Mouse (Mus musculus) lung, postnatal 25 days (tissue): Measurements from ENCODE around the gene Dnase2b.

Experiments
- DNase-seq: peaks from one replicate; pipeline ENCODE4 v3.0.0; 2022; ENCODE audit warnings: low spot score

Dnase2b gene

DNA sequence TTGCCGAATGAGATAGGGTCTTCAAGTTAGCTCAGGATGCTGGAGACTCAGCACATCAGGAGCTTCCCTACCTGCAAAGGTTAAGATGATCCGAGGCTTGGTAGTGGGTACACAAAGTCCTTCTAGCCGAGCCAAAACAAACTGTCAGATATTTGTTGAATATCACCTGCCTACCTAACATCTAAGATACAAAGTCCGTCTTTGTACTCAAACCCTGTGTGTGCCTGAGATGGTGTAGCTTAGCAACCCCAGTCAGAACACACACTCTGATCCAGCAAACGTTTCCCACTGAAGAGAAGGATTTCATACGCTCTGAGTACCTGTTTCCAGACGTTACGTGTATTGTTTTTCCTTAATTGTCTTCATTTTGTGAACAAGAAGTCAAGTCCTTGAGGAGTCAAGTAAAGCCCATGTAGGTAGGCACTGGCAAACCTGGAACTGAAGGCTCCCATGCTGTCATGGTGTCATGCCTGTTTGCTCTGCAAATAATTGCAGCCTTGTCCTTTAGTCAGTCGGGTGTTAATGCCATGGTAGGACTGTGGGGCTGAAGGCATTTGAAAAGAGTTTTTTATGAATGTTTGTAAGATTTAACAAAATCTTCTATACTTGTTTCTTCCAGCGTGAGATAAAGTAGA, 45.1 kb downstream of the Dnase2b start, which contains the start of gene Uox:
Gene Uox (plus strand): TSS at position 279 of the 635 bp plus-strand sequence.
- no peak for DNase-seq

DNA sequence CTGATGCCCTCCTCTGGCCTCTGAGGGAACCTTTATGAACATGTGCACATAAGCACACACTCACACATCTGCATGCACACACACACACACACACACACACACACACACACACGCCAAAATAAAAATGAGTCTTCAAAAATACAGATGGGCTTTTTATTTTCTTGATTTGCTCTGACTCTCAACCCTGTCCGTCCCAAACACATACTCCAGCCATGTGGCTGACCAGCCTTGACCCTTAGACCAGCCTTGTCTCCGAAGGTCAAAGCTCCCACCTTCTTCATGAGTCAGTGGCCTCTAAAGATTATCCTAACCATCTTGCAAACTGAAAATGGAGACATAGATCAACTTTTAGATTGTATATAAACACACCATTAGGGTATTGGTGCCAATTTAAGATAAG, 45.8 kb downstream of the Dnase2b start:
- DNase-seq, result no peak

DNA sequence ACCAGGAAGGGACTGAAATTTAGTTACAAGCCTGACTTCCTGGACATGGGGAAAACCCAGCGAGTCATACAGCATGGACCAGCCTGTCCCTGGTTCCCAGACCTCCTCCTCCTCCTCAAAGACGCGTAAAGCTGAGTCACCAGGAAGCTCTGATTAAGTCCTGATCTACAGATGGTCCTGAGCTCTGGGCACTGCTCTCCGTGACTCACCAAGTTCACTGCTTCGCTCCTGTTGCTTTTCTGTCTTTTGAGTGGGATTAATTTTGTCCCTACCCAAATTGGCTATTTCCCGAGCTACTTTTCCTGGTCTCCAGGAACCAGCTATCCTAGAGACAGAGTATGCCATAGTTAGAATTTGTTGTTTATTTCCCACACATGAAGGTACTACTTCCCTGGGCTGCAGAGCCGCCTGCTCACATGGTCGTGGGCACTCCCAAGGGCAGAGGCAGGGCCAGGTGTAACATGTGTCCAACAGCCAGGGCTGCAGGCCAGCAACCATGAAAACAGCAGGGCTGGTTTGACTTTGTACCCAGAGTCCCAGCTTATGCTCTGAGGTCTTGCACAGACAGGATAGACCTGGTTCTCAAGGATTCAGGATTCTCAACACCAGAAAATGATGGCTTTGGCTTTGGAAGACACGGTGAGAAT, 47.4 kb downstream of the Dnase2b start:
- no peak for DNase-seq

DNA sequence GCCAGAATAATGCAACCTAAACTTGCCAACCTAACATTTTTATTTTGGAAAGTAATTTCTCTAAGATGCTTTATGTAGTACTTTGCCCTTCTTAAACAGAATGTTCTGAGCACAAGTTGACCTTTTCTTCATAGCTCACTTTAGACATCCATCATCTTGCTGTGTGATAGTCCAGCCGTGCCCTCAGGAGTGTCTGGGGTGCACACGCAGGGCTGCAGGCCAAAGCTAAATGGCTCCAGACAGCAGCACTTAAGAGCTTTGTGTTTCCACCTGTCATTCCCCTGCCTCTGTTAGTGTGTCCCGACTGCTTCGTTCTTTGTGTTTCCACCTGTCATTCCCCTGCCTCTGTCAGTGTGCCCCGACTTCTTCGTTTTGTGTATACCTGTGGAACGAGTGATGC, 48.0 kb downstream of the Dnase2b start:
- no peak for DNase-seq

DNA sequence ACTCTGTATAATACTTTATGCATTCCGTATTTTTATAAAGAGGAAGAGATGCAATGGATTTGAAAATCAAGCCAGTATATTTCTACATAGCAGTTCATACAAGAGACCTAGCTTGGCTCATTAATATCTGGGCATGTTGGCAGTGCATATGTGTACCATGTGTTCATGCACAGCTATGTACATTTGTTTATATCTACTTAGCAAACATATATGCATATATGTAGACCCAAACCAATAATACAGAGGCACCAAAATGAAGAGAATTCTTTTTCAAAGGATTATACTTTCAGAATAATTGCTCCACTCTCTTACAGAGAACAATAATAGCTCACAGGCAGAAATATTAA, 50.4 kb downstream of the Dnase2b start:
- DNase-seq, result no peak

DNA sequence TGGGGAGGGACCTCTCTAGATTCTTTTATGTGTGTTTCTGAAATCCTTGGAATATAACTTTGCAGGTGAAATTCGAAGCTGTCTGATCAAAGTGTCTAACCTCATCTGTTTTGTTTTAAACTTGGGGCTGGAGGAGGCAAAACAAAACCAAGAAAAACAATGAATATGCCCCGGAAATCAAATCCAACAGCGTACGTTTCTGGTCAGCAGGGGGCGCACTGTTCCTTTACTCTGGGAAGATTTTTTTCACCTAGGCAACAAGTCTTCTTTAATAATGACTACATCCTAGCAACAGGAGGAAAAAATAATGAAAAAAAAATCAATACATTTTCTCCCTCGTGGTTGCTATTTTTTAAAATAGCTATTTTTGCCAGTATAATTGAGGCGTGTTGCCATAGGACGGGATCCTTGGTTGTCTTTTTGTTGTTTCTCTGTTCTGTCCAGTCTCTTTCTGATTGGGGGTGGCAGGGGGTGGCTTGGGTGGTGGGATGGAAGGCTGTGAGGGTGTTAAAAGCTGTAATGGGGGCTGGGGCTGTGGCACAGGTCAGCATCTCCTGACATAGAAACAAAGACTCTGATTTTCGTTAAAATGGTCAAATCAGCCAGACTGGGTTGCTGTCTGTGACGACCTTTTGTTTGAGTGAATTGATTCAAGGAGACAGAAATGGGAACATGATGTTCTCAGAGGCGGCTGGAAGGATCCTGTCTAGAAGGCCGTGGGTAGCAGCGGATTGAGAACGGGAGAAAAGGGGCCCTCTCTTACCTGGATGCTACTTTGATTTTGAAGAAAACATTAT, 50.9 kb downstream of the Dnase2b start:
- DNase-seq, result peak; percentile 54

DNA sequence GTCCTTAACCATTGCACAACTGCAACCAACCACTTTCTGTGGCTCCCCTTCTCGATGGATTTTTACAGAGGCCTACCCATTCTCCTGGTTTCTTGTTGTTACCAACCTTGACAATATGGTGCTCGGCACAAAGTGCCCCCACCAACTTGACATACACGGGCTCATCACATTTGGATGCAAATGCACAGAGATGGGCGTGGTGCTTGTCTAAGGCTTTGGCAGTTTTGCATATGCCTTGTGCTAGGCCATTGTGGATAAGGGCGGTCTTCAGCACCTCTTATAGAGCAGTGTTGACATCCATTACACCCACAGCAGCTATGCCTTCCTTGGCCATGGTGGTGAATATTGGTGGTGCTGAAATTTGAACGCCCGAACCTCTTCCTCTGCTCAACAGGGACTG, 52.5 kb downstream of the Dnase2b start:
- no peak for DNase-seq

DNA sequence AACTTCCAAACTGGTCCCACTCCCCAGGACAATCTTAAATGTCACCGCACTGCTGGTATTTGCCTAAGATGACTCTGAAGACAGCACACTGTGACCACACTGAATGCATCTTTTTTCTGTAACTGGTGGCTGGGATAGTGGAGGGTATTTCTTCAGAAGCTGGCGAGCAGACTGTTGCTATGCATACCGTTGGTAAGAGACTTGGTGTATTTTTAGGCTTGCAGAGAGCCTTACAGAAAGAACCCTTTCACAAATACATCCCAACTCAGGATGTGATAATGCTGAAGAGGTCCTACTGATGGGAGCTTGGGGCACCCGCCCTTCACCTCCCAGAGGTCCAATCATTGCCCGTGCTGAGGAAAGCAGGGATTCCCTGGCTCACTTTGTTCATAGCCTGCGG, 57.9 kb downstream of the Dnase2b start:
- no peak for DNase-seq

DNA sequence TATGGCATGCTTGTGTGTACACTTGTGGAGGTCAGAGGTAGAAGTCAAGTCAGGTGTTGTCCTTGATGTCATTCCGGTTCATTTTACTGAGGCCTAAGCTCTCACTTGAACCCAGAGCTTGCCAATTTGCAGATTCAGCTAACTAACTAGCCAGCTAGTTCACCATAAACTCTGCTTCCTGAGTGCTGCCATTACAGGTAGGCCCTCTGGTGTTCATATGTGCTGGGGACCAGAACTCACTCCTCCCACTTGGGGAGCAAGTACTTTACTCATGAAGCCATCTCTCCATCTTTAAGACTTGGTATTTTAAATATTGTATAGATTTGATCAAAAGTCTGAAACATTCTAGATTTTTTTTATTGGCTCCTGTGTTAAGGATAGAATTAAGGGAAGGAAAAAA, 58.8 kb downstream of the Dnase2b start:
- DNase-seq, result no peak

DNA sequence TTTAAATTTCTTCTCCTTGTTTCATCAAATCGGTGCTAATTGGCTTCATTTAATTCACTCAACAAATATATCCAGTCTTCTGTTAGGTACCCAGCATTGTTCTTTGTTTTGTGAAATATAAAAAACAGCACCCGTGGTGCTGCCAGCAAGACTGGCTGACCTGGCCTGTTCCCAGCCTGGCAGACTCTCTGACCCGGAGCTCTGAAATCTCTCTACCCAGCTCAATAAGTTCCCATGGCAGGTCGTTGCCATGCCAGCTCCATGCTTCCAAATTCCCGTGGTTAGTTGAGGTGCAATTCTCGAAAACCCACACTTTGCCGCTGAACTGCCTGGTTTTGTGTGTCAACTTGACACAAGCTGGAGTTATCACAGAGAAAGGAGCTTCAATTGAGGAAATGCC, 60.6 kb downstream of the Dnase2b start:
- no peak for DNase-seq

DNA sequence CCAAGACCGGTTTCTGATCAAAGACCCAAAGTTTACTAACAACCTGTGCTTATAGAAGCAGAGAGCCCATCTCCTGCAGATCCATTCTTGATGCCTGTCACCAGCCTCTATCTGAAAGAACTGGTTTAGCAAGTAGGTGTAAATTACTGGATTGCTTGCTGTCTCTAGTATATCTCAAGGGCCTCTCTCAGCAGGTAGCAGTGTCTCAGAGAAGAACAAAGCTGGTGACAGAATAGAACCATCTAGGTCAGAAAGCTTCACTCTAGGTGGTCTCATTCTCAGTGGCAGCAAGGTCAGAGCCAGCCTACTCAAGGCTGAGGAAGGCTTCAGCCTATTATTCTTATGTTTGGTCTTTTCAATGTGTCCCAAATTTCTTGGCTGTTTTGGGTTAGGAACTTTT, 71.8 kb downstream of the Dnase2b start:
- DNase-seq, result no peak

DNA sequence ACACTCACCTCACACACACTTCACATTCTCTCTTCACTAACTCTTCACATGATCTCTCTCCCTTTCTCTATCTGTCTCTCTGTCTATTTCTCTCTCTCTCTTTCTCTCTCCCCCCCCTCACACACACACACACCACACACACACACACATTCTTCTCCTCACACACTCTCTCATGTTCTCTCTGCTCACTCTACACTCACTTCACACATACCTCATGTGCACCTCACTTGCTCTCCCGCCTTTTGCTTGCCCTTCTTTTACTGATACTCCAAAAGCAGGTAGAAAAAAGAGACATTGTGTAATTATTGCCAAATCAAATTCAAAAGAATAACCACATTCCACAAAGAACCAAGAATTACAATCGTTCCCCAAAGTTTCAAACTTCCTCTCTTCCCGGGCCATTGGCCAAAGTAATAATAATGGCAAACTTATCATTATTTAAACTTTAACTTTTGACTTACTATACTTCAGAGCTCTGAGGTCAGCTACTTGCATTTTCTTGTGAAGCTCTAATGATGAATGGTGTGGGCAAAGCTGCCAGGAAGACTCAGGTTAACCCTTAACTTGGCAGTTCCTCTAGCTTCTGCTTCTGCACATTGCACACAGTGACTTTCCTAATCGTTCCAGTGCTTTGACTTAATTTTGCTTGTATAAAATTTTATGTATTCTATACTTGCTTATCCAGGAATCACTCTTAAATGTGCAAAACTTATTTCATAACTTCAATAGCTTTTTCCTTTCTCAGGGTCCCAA, 74.7 kb downstream of the Dnase2b start:
- no peak for DNase-seq

DNA sequence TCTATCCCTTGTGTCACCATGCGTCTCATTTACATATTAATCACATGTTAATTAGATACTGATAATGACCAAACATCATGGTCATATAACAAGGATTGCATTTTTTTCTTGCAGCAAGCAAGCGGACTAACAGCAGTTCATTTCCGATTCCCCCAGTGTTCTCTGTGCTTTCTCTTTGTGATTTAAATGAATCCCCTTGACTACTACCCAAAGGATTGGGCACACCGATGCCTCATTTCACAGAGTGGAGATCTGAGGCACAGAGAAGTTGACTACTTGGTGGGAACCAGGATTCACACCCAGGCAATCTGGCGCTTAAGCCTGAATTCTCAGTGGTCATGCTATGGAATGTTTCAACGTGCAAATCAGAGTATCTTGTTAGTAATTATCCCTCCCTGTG, 80.4 kb downstream of the Dnase2b start:
- DNase-seq, result no peak
